Mouse (Mus musculus) midbrain, embryonic 13.5 days (tissue): ENCODE measurements around the gene 1700016D06Rik. TPM values are rescaled to one million over a fixed set of nuclear protein-coding genes. Genes with fewer than 3 reads are reported as not detected.

Source experiments
- ATAC-seq: fragments of 200-750 bp; cut with Nextera tagmentation; 2 replicates; pipeline ENCODE4 v1.8.0; 2017; ENCODE audit warnings: mild to moderate bottlenecking, moderate TSS enrichment, moderate library complexity
- H3K27ac ChIP-seq: fragments of 300-500 bp; sonication (generic); 2 replicates; pipeline ENCODE4 v1.5.1; 2015; ENCODE audit warnings: inconsistent platforms, mild to moderate bottlenecking, moderate library complexity
- H3K27me3 ChIP-seq: fragments of 300-500 bp; sonication (generic); 2 replicates; pipeline ENCODE4 v1.6.1; 2015; ENCODE audit warnings: mild to moderate bottlenecking, inconsistent platforms
- H3K36me3 ChIP-seq: fragments of 300-500 bp; sonication (generic); 2 replicates; pipeline ENCODE4 v1.6.1; 2015; ENCODE audit warnings: mild to moderate bottlenecking, inconsistent platforms
- H3K4me1 ChIP-seq: fragments of 300-500 bp; sonication (generic); replicated peaks from 2 replicates; pipeline ENCODE4 v1.6.1; 2015; ENCODE audit warnings: inconsistent platforms
- H3K4me2 ChIP-seq: fragments of 300-500 bp; sonication (generic); replicated peaks from 2 replicates; pipeline ENCODE4 v1.6.1; 2015; ENCODE audit warnings: moderate library complexity, mild to moderate bottlenecking, inconsistent platforms
- H3K4me3 ChIP-seq: fragments of 300-500 bp; sonication (generic); replicated peaks from 2 replicates; pipeline ENCODE4 v1.5.1; 2015; ENCODE audit warnings: mild to moderate bottlenecking, inconsistent platforms
- H3K9ac ChIP-seq: fragments of 300-500 bp; sonication (generic); replicated peaks from 2 replicates; pipeline ENCODE4 v1.6.1; 2015; ENCODE audit warnings: mild to moderate bottlenecking, inconsistent platforms
- H3K9me3 ChIP-seq: fragments of 300-500 bp; sonication (generic); 2 replicates; pipeline ENCODE4 v1.6.1; 2016; ENCODE audit warnings: mild to moderate bottlenecking, inconsistent platforms
- WGBS: fragments of 180-500 bp; shearing (Covaris S2); methylation state at CpG from one replicate; pipeline ENCODE4 v1.1.7; 2015; 5-methylcytosine and 5-hydroxymethylcytosine counted together
- polyA plus RNA-seq: library from polyadenylated mRNA; unstranded; fragments of >200 nt; fragmentation: Nextera tagmentation; extraction: Ambion mirVana; gene quantifications from 2 replicates; pipeline ENCODE4 v1.2.1, GENCODE M21; 2015

1700016D06Rik gene
- polyA plus RNA-seq, 1 experiment from 2014 or later: 0.12 TPM

- peak; percentile 92 for ATAC-seq
- Histone ChIP-seq H3K4me3 (peak within 1 kb of the TSS; percentile 73), H3K4me1 (peaks cover 36% of the 10 kb centered on the region), H3K36me3 (0 out of 2 replicates have a peak, but pooled peaks cover 3% of the 10 kb centered on the region), H3K9me3 (no peaks in the 10 kb centered on the region), H3K9ac (peak within 1 kb of the TSS; percentile 95), H3K4me2 (peak within 1 kb of the TSS; percentile 83), H3K27ac (peak within 1 kb of the TSS; percentile 100), H3K27me3 (peaks cover 19% of the 10 kb centered on the region)
- WGBS: under 1% methylated on average over 84 of the region's 127 CpGs
These were observed 27.0 kb upstream of the 1700016D06Rik start, which contains the start of gene Arhgef7 for GRCm38 (mm10) chr8:11727651-11728481. Arhgef7 (plus strand) TSS chr8:11727721.

GRCm38 (mm10) chr8:11727273-11727650 is 26.4 kb upstream of the 1700016D06Rik start:
- peaks cover 32% of the 10 kb centered on the region for H3K4me1 ChIP-seq
- H3K27me3 ChIP-seq: peaks cover 19% of the 10 kb centered on the region
- H3K27ac ChIP-seq: peak overlapping the region; percentile 100
- 0% methylated on average over 22 of the region's 22 CpGs for WGBS
- peak overlapping the region; percentile 83 for H3K4me2 ChIP-seq
- 0 out of 2 replicates have a peak, but pooled peaks cover 3% of the 10 kb centered on the region for H3K36me3 ChIP-seq
- peak overlapping the region; percentile 73 for H3K4me3 ChIP-seq
- H3K9me3 ChIP-seq: no peaks in the 10 kb centered on the region
- ATAC-seq: peak; percentile 58
- H3K9ac ChIP-seq: peak overlapping the region; percentile 95

- Histone ChIP-seq H3K27ac (no peak overlapping the region), H3K4me2 (no peak overlapping the region), H3K9ac (no peak overlapping the region), H3K4me1 (no peaks in the 10 kb centered on the region), H3K36me3 (no peaks in the 10 kb centered on the region), H3K4me3 (no peak overlapping the region), H3K27me3 (no peaks in the 10 kb centered on the region), H3K9me3 (no peaks in the 10 kb centered on the region)
- WGBS: 83% methylated on average over 4 of the region's 4 CpGs
- no peak for ATAC-seq
These were observed 16.3 kb upstream of the 1700016D06Rik start for GRCm38 (mm10) chr8:11717194-11717593.

GRCm38 (mm10) chr8:11712244-11712643 is 11.4 kb upstream of the 1700016D06Rik start:
- H3K4me2 ChIP-seq: no peak overlapping the region
- no peak overlapping the region for H3K27ac ChIP-seq
- no peaks in the 10 kb centered on the region for H3K9me3 ChIP-seq
- H3K9ac ChIP-seq: no peak overlapping the region
- no peak overlapping the region for H3K4me3 ChIP-seq
- WGBS: 84% methylated on average over 6 of the region's 6 CpGs
- ATAC-seq: no peak
- H3K27me3 ChIP-seq: no peaks in the 10 kb centered on the region
- H3K4me1 ChIP-seq: peaks cover 10% of the 10 kb centered on the region
- no peaks in the 10 kb centered on the region for H3K36me3 ChIP-seq

- Histone ChIP-seq H3K4me3 (no peak overlapping the region), H3K4me2 (no peak overlapping the region), H3K27ac (no peak overlapping the region), H3K9me3 (no peaks in the 10 kb centered on the region), H3K36me3 (no peaks in the 10 kb centered on the region), H3K4me1 (peaks cover 10% of the 10 kb centered on the region), H3K9ac (no peak overlapping the region), H3K27me3 (no peaks in the 10 kb centered on the region)
- WGBS: 37% methylated on average over 5 of the region's 5 CpGs
- ATAC-seq: no peak
These were observed 9.6 kb upstream of the 1700016D06Rik start for GRCm38 (mm10) chr8:11710415-11710814.

- WGBS: 74% methylated on average over 3 of the region's 3 CpGs
- no peak overlapping the region for H3K4me3 ChIP-seq
- H3K9ac ChIP-seq: no peak overlapping the region
- ATAC-seq: no peak
- H3K9me3 ChIP-seq: no peaks in the 10 kb centered on the region
- no peaks in the 10 kb centered on the region for H3K36me3 ChIP-seq
- no peaks in the 10 kb centered on the region for H3K27me3 ChIP-seq
- peaks cover 10% of the 10 kb centered on the region for H3K4me1 ChIP-seq
- no peak overlapping the region for H3K4me2 ChIP-seq
- no peak overlapping the region for H3K27ac ChIP-seq
These were observed 8.7 kb upstream of the 1700016D06Rik start for GRCm38 (mm10) chr8:11709542-11709941.

- Histone ChIP-seq H3K4me1 (peaks cover 10% of the 10 kb centered on the region), H3K36me3 (no peaks in the 10 kb centered on the region), H3K4me3 (no peak overlapping the region), H3K27ac (no peak overlapping the region), H3K9me3 (no peaks in the 10 kb centered on the region), H3K27me3 (no peaks in the 10 kb centered on the region), H3K4me2 (no peak overlapping the region), H3K9ac (no peak overlapping the region)
- no peak for ATAC-seq
- 48% methylated on average over 2 of the region's 2 CpGs for WGBS
These were observed 8.0 kb upstream of the 1700016D06Rik start for GRCm38 (mm10) chr8:11708815-11709214.

- Histone ChIP-seq H3K9ac (no peak overlapping the region), H3K27me3 (no peaks in the 10 kb centered on the region), H3K4me3 (no peak overlapping the region), H3K9me3 (no peaks in the 10 kb centered on the region), H3K36me3 (no peaks in the 10 kb centered on the region), H3K4me2 (no peak overlapping the region), H3K4me1 (peaks cover 10% of the 10 kb centered on the region), H3K27ac (no peak overlapping the region)
- 15% methylated on average over 3 of the region's 3 CpGs for WGBS
- no peak for ATAC-seq
These were observed 6.8 kb upstream of the 1700016D06Rik start for GRCm38 (mm10) chr8:11707701-11708100.

- H3K4me3 ChIP-seq: no peak overlapping the region
- no peak overlapping the region for H3K27ac ChIP-seq
- H3K4me1 ChIP-seq: peaks cover 4% of the 10 kb centered on the region
- H3K9ac ChIP-seq: no peak overlapping the region
- WGBS: 89% methylated on average over 12 of the region's 12 CpGs
- no peaks in the 10 kb centered on the region for H3K36me3 ChIP-seq
- H3K4me2 ChIP-seq: no peak overlapping the region
- no peaks in the 10 kb centered on the region for H3K9me3 ChIP-seq
- H3K27me3 ChIP-seq: no peaks in the 10 kb centered on the region
- ATAC-seq: no peak
These were observed 5.0 kb upstream of the 1700016D06Rik start for GRCm38 (mm10) chr8:11705818-11706217.

- Histone ChIP-seq H3K9ac (no peak overlapping the region), H3K4me1 (peaks cover 4% of the 10 kb centered on the region; the same call in 1 of the 2 replicates), H3K4me3 (no peak overlapping the region), H3K36me3 (no peaks in the 10 kb centered on the region), H3K27me3 (peaks cover 3% of the 10 kb centered on the region; the same call in 1 of the 2 replicates), H3K9me3 (no peaks in the 10 kb centered on the region), H3K27ac (no peak overlapping the region), H3K4me2 (no peak overlapping the region)
- 69% methylated on average over 6 of the region's 6 CpGs for WGBS
- ATAC-seq: no peak
These were observed 4.0 kb upstream of the 1700016D06Rik start for GRCm38 (mm10) chr8:11704716-11705420.

GRCm38 (mm10) chr8:11703789-11704188 is 2.9 kb upstream of the 1700016D06Rik start:
- Histone ChIP-seq H3K4me1 (peaks cover 4% of the 10 kb centered on the region; the same call in 1 of the 2 replicates), H3K27me3 (peaks cover 8% of the 10 kb centered on the region), H3K27ac (no peak overlapping the region), H3K9ac (no peak overlapping the region), H3K4me3 (no peak overlapping the region), H3K36me3 (no peaks in the 10 kb centered on the region), H3K9me3 (no peaks in the 10 kb centered on the region), H3K4me2 (no peak overlapping the region)
- ATAC-seq: no peak
- WGBS: 87% methylated on average over 5 of the region's 5 CpGs

GRCm38 (mm10) chr8:11701428-11701827 is 565 bp upstream of the 1700016D06Rik start:
- 86% methylated on average over 6 of the region's 6 CpGs for WGBS

More at GRCm38 (mm10) chr8:11701428-11701827, 565 bp upstream of the 1700016D06Rik start:
- H3K4me3 ChIP-seq: no peak overlapping the region
- no peak overlapping the region for H3K4me2 ChIP-seq
- peaks cover 4% of the 10 kb centered on the region; the same call in 1 of the 2 replicates for H3K4me1 ChIP-seq
- H3K36me3 ChIP-seq: no peaks in the 10 kb centered on the region
- ATAC-seq: no peak
- H3K9ac ChIP-seq: no peak overlapping the region
- H3K9me3 ChIP-seq: no peaks in the 10 kb centered on the region
- H3K27ac ChIP-seq: no peak overlapping the region
- peaks cover 8% of the 10 kb centered on the region for H3K27me3 ChIP-seq
